Mouse (Mus musculus): ENCODE data around the gene Lsm14b. TPM values are rescaled to one million over a fixed set of nuclear protein-coding genes. Genes with fewer than 3 reads are reported as not detected.

Lsm14b gene
- polyA plus RNA-seq, 1 experiment from 2014 or later, result 15.7 TPM

DNA sequence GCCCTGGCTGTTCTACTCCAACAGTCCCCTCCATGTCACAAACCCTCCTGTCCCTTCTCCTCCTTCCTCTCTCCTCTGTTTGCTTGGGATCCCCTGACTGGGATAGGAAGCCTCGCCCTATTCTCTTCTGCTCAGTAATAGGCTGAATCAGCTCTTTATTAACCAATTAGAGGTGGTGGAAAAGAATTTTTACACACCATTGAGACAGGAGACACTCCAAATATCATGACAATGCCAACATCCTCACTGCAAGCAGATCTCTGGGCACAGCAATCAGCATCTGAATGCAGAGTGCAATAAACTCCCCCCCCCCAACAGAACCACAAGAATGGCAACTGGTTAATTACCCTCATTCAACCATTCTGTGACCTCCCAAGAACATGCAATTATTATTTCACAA, 35.7 kb upstream of the Lsm14b start:
- no peak overlapping the region for H3K27ac ChIP-seq
- no peaks in the 10 kb centered on the region for H3K27me3 ChIP-seq
- no peaks in the 10 kb centered on the region for H3K9me3 ChIP-seq
- no peak overlapping the region for H3K4me2 ChIP-seq
- H3K9ac ChIP-seq, result no peak overlapping the region
- no peaks in the 10 kb centered on the region for H3K36me3 ChIP-seq (replicated peaks)
- no peaks in the 10 kb centered on the region for H3K4me1 ChIP-seq
- H3K4me3 ChIP-seq (replicated peaks), result no peak overlapping the region
- 44% methylated on average over 1 of the region's 1 CpGs for WGBS
- no peak for ATAC-seq (ENCODE audit: low FRiP score)

DNA sequence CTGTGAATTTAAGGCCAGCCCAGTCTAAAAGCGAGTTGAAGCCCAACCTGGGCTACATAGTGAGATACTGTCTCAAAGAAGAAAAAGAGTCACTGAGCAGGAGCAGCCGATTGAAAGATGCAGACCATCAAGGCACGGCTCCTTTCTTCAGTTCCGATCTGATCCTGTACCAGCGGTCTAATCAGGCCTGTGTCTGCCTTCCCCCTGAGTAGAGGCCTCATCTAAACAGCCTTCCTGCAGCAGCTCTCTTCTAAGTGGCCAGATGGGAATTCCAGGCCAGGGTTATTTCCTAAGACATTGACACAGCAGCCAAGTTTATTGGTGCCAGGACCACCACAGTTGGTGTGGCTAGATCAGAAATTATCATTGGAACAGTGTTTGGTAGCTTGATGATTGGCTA, 31.7 kb upstream of the Lsm14b start:
- 90% methylated on average over 5 of the region's 5 CpGs for WGBS
- Histone ChIP-seq H3K4me1 (no peaks in the 10 kb centered on the region), H3K4me3 (replicated peaks) (no peak overlapping the region), H3K36me3 (replicated peaks) (no peaks in the 10 kb centered on the region), H3K27ac (no peak overlapping the region), H3K9me3 (no peaks in the 10 kb centered on the region), H3K4me2 (no peak overlapping the region), H3K9ac (no peak overlapping the region), H3K27me3 (no peaks in the 10 kb centered on the region)
- ATAC-seq (ENCODE audit: low FRiP score), result no peak

DNA sequence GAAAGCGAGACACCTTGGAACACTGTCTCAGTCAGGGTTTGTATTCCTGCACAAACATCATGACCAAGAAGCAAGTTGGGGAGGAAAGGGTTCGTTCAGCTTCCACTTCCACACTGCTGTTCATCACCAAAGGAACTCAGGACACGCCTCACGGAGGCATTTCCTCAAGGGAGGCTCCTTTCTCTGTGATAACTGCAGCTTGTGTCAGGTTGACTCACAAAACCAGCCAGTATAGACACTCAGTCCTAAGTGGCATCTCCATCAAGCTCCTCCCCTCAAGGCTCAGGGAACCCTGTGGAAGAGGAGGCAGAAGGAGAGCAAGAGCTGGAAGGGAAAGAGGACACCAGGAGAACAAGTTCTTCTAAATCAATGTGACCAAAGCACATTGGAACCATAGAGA, 26.4 kb upstream of the Lsm14b start:
- no peaks in the 10 kb centered on the region for H3K4me1 ChIP-seq
- H3K9me3 ChIP-seq, result no peaks in the 10 kb centered on the region
- no peak overlapping the region for H3K4me3 ChIP-seq (replicated peaks)
- no peak overlapping the region for H3K27ac ChIP-seq
- ATAC-seq (ENCODE audit: low FRiP score), result no peak
- H3K4me2 ChIP-seq, result no peak overlapping the region
- H3K9ac ChIP-seq, result no peak overlapping the region
- H3K27me3 ChIP-seq, result peaks cover 5% of the 10 kb centered on the region
- no peaks in the 10 kb centered on the region for H3K36me3 ChIP-seq (replicated peaks)
- WGBS, result 88% methylated on average over 4 of the region's 4 CpGs

DNA sequence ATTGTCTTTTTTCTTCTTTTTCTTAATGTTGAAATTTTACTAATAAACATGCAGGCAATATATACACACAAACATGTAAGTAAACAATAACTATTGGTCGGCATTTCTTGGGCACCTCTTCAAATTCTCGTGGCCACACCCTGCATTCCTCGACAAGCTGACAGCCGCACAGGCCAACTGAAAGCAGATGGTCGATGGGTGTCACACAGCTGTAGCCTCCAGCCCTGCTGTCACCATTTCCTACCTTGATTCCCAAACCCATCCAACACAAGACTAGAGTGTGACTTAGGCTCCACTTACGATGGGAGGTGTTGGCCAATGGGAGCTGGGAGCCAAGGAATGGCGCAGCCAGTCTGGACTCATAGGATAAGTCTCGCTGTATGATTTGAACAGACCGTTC, 23.2 kb upstream of the Lsm14b start:
- peaks cover 17% of the 10 kb centered on the region for H3K27me3 ChIP-seq
- ATAC-seq (ENCODE audit: low FRiP score), result no peak
- no peak overlapping the region for H3K9ac ChIP-seq
- 93% methylated on average over 9 of the region's 9 CpGs for WGBS
- no peaks in the 10 kb centered on the region for H3K36me3 ChIP-seq (replicated peaks)
- H3K27ac ChIP-seq, result no peak overlapping the region
- H3K4me2 ChIP-seq, result no peak overlapping the region
- no peak overlapping the region for H3K4me3 ChIP-seq (replicated peaks)
- H3K9me3 ChIP-seq, result no peaks in the 10 kb centered on the region
- H3K4me1 ChIP-seq, result no peaks in the 10 kb centered on the region

DNA sequence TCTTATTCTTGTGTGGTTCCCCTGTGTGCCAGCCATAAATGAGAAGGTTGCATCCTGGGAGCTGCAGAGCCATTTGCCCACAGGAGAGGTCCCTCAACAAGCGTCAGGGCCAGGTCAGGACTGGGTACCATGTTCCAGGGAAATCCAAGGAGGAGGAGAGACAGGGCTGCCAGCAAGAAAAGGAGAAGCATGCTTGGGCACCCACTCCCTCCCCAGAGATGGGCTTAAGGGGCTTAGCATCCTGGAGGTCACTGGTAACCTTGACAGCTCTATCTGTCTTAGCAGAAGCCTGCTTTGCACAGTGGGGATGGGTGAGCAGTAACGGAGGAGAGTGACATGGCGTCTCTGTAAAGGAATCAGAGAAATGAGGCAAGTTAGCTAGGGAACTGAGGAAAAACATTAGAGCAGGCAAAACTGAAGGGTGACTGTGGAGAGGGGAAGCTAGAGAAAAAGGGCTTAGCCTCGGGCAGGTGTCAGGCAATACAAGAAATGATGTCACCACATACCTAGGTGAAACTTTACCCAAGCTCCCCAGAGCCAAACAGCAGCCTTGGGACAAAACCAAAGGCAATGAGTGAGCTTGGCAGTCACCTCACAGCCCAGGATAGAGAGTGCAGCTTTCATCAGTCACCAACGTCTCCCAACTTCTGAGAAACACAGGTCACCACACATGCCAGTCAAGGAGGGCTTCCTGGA, 19.0 kb upstream of the Lsm14b start:
- WGBS, result 67% methylated on average over 5 of the region's 5 CpGs
- Histone ChIP-seq H3K4me3 (replicated peaks) (no peak overlapping the region), H3K9ac (no peak overlapping the region), H3K4me1 (no peaks in the 10 kb centered on the region), H3K36me3 (replicated peaks) (no peaks in the 10 kb centered on the region), H3K27ac (no peak overlapping the region), H3K4me2 (no peak overlapping the region), H3K27me3 (peaks cover 14% of the 10 kb centered on the region; the same call in 1 of the 2 replicates), H3K9me3 (no peaks in the 10 kb centered on the region)
- ATAC-seq (ENCODE audit: low FRiP score), result no peak

DNA sequence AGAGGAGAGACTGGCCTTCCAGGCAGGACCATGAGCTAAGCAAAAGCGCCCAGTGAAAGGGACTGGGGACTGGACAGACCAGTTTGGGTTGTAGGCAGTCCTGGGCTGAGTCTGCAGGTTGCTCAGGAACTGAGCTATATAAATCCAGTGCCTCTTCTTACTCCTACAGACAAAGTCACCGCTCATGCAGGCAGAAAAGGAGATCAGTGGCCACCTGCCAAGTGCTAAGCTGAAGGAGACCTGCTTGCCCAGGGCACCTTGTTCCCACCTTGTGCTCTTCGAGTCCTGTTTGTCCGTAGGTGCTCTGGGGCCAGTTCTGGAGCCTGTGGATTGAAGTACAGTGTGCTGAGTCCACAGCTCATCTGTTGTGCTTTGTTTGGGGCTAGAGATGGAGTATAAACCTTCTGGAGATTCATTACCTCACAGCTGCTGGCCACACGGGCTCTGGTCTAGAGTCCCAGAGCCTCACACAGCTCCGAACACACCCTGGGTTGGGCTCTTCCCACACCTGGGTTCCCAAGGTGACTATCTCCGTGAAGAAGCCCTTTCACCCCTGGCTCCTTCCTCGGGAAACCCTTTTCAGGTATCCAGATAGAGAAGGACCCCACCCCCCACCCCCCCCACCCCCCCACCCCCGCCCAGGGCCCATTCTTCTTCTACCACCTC, 18.3 kb upstream of the Lsm14b start:
- H3K9me3 ChIP-seq, result no peaks in the 10 kb centered on the region

DNA sequence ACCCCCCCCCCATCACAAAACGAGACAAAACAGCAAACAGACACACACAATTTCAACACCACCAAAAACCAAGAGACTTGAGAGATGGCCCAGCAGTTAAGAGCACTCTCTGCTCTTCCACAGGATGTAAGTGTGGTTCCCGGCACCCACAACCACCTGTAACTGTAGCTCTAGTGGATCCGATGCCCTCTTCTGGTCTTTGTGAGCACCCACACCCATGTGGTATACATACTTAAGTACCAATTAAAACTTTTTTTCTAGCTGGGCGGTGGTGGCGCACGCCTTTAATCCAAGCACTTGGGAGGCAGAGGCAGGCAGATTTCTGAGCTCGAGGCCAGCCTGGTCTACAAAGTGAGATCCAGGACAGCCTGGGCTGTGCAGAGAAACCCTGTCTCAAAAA, 14.1 kb upstream of the Lsm14b start:
- ATAC-seq (ENCODE audit: low FRiP score), result no peak

More for the DNA sequence above, 18.3 kb upstream of the Lsm14b start:
- Histone ChIP-seq H3K4me2 (no peak overlapping the region), H3K9ac (no peak overlapping the region), H3K36me3 (replicated peaks) (no peaks in the 10 kb centered on the region), H3K4me3 (replicated peaks) (no peak overlapping the region), H3K27me3 (peaks cover 14% of the 10 kb centered on the region; the same call in 1 of the 2 replicates), H3K4me1 (no peaks in the 10 kb centered on the region), H3K27ac (no peak overlapping the region)
- no peak for ATAC-seq (ENCODE audit: low FRiP score)
- WGBS, result 46% methylated on average over 9 of the region's 9 CpGs

DNA sequence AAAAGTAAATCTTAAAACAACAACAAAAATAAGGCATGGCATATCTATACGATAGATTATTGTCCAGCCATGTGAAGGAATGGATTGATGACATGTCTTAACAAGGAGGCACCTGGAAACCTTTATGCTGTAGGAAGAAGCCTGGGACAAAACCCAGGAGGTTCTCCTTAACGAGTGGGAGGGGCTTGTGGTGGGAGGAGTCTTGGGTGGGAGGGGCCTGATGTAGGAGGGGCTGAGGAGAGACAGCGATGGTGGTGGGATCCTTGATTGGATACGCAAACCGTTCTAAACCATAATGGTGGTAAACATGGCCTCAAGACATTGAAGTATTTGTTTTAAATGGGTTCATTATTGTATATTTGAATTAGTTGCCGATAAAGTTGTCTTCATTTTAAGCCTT, 13.4 kb upstream of the Lsm14b start:
- Histone ChIP-seq H3K27me3 (peaks cover 5% of the 10 kb centered on the region; the same call in 1 of the 2 replicates), H3K4me1 (no peaks in the 10 kb centered on the region), H3K4me2 (no peak overlapping the region), H3K27ac (no peak overlapping the region), H3K4me3 (replicated peaks) (no peak overlapping the region), H3K36me3 (replicated peaks) (no peaks in the 10 kb centered on the region), H3K9ac (no peak overlapping the region), H3K9me3 (no peaks in the 10 kb centered on the region)
- WGBS, result 81% methylated on average over 6 of the region's 6 CpGs
- ATAC-seq (ENCODE audit: low FRiP score), result no peak

More for the DNA sequence above, 14.1 kb upstream of the Lsm14b start:
- Histone ChIP-seq H3K27me3 (peaks cover 12% of the 10 kb centered on the region; the same call in 1 of the 2 replicates), H3K9me3 (no peaks in the 10 kb centered on the region), H3K4me2 (no peak overlapping the region), H3K9ac (no peak overlapping the region), H3K4me1 (no peaks in the 10 kb centered on the region), H3K36me3 (replicated peaks) (no peaks in the 10 kb centered on the region), H3K27ac (no peak overlapping the region), H3K4me3 (replicated peaks) (no peak overlapping the region)
- WGBS, result 92% methylated on average over 7 of the region's 7 CpGs

DNA sequence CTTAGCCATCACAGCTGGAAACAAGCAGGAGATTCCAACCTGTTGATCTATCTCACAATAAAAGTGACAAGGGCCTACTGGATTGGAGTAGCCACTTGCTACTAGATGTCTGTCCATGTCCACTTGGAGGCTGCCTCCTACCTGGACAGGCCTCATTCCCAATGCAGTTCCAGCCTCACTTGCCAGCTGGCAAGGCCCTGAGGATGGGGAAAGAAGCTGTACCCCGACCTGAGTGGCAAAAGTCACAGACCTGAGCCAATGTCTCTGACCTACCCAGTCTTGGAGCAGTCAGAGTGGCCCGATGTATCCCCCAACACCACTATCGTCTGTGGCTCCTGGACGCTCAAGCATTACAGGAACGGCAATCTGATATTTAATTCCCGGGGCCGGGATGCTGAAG, 11.1 kb upstream of the Lsm14b start:
- no peak overlapping the region for H3K27ac ChIP-seq
- ATAC-seq (ENCODE audit: low FRiP score), result no peak
- H3K9me3 ChIP-seq, result no peaks in the 10 kb centered on the region
- H3K4me1 ChIP-seq, result no peaks in the 10 kb centered on the region
- no peak overlapping the region for H3K4me3 ChIP-seq (replicated peaks)
- 86% methylated on average over 7 of the region's 7 CpGs for WGBS
- H3K36me3 ChIP-seq (replicated peaks), result no peaks in the 10 kb centered on the region
- H3K27me3 ChIP-seq, result peaks cover 9% of the 10 kb centered on the region; the same call in 1 of the 2 replicates
- H3K4me2 ChIP-seq, result no peak overlapping the region
- H3K9ac ChIP-seq, result no peak overlapping the region

DNA sequence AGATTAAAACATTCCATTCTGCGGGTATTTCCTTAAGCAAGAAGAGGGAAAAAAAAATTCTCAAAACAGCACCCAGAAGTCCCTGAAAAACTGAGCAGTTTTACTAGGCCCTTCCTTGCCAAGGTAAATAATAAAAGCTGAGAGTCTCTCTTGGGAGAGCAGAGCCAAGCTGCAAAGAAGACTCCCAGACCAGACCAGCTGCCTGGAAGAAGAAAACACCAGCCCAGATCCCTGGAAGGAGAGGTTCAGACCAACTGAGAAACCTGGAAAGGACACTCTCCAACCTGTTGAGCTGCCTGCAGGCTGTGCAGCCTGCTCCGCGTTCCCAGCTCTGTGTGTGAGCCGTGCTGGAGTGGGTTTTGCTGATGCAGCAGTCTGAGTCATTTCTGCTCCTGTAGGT, 7.2 kb upstream of the Lsm14b start:
- Histone ChIP-seq H3K4me1 (no peaks in the 10 kb centered on the region), H3K4me2 (no peak overlapping the region), H3K36me3 (replicated peaks) (no peaks in the 10 kb centered on the region), H3K9ac (no peak overlapping the region), H3K9me3 (no peaks in the 10 kb centered on the region), H3K4me3 (replicated peaks) (no peak overlapping the region), H3K27ac (no peak overlapping the region), H3K27me3 (peaks cover 48% of the 10 kb centered on the region)
- 69% methylated on average over 4 of the region's 4 CpGs for WGBS
- no peak for ATAC-seq (ENCODE audit: low FRiP score)

DNA sequence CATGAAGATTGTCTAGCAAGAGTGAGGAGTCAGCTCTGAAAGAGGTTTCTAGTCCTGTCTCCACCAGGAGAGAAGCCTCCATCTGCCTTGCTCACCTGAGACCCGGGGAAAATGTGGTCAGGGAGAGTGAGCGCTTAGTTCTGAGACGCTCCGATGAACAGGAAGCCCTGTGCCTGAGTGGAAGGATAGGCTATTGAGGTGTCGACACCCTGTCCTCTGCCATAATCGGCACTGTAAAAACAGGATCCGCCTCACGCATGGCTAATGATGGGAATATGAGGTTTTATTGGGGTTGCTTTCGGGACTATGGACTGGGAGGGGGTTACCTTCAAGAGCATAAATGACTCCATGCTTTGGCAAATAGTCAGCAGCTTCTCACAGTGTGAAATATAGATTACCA, 6.2 kb upstream of the Lsm14b start:
- H3K4me2 ChIP-seq, result no peak overlapping the region
- no peak overlapping the region for H3K27ac ChIP-seq
- no peak overlapping the region for H3K9ac ChIP-seq
- WGBS, result 88% methylated on average over 9 of the region's 9 CpGs
- H3K9me3 ChIP-seq, result no peaks in the 10 kb centered on the region
- H3K4me3 ChIP-seq (replicated peaks), result no peak overlapping the region
- H3K36me3 ChIP-seq (replicated peaks), result no peaks in the 10 kb centered on the region
- peaks cover 57% of the 10 kb centered on the region for H3K27me3 ChIP-seq
- no peak for ATAC-seq (ENCODE audit: low FRiP score)
- H3K4me1 ChIP-seq, result no peaks in the 10 kb centered on the region

DNA sequence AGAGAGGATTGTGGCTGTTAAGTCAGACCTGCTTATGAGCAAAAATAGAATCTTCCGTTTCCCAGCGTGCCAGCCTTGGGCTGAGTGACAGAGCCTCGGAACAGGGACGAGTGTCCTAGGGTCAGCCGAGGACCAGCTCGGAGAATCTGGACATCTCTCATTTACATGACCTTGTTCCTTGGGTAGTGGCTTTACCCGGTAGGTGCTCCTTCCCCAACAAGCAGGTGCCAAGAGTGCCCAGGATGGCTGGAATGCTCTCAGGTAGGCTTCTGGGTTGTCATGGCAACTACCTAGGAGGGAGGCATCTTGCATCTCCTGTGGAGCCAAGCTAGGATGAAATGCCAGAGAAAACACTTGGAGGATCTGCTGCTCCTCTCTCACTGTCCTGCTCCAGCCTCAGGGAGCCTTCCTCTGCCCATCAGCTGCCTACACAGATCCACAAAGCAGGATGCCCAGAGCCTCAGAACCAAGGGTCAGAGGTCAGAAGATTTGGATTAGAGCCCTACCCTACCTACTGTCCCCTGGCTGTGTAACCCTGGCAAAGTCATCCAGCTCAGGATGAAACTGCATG, 4.6 kb upstream of the Lsm14b start:
- Histone ChIP-seq H3K36me3 (replicated peaks) (no peaks in the 10 kb centered on the region), H3K4me1 (no peaks in the 10 kb centered on the region; the same call in 1 of the 2 replicates), H3K4me2 (no peak overlapping the region), H3K4me3 (replicated peaks) (no peak overlapping the region), H3K27ac (no peak overlapping the region), H3K9me3 (no peaks in the 10 kb centered on the region), H3K9ac (no peak overlapping the region), H3K27me3 (peaks cover 60% of the 10 kb centered on the region)
- ATAC-seq (ENCODE audit: low FRiP score), result no peak
- 79% methylated on average over 7 of the region's 7 CpGs for WGBS

DNA sequence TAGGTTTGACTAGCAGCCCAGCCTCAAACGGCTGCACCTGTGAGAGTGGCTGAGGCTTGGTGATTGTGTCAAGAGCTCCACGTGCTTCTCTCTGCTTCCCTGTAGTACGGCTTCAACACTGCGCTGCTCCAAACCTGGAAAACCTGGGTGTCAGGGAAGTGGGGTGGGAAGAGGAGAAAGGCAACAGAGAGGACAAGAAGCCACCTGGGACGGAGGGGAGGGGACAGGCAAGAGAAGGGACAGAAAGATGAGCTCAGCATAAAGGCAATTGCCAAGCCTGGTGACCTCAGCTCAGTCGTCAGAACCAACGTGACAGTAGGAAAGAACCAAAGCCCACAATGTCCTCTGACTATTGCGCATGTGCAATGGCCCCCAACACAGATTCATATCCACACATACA, 3.9 kb upstream of the Lsm14b start:
- H3K4me3 ChIP-seq (replicated peaks), result no peak overlapping the region
- H3K27ac ChIP-seq, result no peak overlapping the region
- no peaks in the 10 kb centered on the region for H3K9me3 ChIP-seq
- H3K9ac ChIP-seq, result no peak overlapping the region
- H3K4me2 ChIP-seq, result no peak overlapping the region
- peaks cover 60% of the 10 kb centered on the region for H3K27me3 ChIP-seq
- H3K4me1 ChIP-seq, result peaks cover under 1% of the 10 kb centered on the region
- H3K36me3 ChIP-seq (replicated peaks), result no peaks in the 10 kb centered on the region
- no peak for ATAC-seq (ENCODE audit: low FRiP score)
- 84% methylated on average over 8 of the region's 8 CpGs for WGBS

Data from forebrain, embryonic 12.5 days (tissue).